Mouse (Mus musculus) cerebellum, adult 11 months (tissue): ENCODE results near the gene Ndufb7.
A peak's percentile ranks its signal among the peaks of the same experiment; 100 is the strongest.
"Not testable (repeated sequence)": the region's sequence is repeated elsewhere in the genome, so short reads cannot be mapped to it uniquely, and the experiment has no call there.

Experiments used
- DNase-seq: peaks from one replicate; pipeline ENCODE4 v3.0.0; 2022

Gene Ndufb7

DNA sequence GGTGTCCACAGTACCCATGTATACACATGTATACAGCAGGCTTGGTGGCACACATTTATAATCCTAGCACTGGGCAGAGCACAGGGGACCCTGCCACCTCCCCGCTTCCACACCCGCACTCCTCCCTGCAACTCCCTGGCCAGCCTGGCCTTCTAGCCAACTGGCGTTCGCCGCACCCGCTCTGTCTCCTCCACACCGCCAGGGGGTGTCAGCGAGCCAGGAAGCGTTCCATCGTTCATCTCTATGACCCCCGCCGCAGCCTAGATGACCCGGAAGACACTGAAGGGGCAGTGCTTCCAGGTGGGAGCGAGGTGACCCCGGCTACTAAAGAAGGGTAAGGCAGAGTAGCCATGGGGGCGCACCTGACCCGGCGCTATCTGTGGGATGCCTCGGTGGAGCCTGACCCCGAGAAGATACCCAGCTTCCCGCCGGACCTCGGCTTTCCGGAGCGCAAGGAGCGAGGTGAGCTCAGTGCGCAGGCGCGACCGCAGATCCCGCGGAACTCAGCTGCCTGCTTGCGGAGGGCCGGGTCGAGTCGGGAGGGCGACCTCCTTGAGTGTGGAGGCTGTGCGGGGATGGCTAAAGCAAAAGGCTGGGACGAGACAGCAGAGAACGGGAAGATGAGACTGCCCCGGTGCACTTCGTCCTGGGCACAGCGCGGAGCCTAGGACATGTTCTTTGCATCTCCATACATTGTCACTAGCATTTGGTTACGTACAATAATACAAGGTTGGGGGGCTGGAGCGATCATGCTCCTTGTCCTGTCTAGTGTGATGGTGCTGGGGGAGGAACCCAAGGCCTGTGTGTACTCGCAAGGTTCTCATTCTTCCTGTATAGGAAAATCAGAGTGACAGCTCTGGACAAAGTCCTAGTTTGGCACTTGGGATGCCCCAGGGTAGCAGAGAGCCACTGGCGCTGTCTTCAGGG lies at the start of gene Ndufb7:
Gene Ndufb7 (plus strand): TSS at position 203 of the 927 bp plus-strand sequence.
- DNase-seq: peak; percentile 97

DNA sequence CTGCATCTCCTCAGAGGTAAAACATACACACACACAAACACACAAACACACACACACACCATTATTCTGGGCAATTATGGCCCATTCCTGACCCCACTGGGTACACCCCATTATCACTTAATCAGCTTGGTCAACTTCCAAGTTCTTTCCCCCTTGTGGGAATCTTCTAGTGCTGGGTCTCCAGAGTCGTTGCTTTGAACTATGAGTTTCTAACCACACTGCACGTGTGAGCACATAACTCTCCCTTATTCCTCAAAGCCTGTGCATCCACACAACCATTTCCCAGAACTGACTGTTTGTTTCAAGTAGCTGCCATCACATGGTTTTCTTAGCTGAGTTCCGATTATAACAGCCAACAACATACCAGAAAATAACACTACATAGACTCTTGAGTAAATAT lies 46.0 kb upstream of the Ndufb7 start:
- no peak for DNase-seq

DNA sequence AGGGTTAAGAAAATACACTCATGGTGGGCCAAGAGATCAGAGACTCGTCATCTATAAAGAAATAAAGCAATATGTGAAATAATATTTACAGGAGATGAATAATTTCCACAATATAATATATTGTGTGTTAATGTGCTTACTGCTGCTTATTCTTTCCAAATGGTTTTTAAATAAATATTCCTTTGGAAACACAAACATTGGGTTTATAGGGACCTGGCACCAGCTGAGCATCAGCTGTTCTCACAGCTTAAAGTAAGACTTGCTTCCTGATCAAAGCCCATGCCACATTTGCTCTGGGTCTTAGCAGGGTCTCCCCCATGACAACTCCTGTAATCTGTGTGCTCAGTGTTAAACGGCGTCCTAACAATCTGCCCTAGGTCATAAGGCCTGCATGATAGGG lies 45.6 kb upstream of the Ndufb7 start:
- DNase-seq: not testable (repeated sequence)

DNA sequence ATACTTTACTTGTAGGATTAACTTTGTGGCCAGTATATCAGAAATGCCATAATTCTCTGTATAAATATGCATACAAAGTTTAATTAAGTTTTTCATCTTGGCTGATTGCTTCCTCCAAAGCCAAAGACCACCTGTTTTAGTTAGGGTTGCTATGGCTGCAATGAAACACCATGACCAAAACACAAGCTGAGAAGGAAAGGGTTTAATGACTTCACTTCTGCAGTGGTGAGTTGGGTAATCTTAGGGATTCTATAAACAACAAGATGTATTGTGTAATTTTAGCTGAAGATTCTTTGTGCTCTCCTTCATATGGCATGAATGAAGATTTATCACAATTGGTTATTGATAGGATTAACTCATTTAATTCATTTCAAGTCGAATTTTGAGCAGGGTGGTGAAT lies 45.2 kb upstream of the Ndufb7 start:
- no peak for DNase-seq

DNA sequence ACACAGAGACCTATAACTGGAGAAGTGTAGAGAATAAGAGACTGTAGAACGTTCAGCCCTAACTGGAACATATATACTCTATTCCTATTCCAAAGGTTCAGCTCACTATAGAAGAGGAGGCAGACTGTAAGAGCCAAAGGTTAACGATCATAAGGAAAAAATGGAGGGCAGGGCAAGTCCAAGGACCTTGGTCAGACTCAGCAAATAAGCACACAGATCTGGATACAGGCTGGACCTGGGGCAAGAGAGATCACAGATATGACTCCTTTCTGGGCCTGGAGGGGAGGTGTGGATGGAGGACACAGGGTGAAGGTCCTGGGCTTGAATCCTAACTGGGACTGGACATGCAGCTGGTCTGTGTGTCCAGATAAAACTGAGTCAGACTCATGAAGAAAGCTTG lies 31.7 kb upstream of the Ndufb7 start:
- no peak for DNase-seq

DNA sequence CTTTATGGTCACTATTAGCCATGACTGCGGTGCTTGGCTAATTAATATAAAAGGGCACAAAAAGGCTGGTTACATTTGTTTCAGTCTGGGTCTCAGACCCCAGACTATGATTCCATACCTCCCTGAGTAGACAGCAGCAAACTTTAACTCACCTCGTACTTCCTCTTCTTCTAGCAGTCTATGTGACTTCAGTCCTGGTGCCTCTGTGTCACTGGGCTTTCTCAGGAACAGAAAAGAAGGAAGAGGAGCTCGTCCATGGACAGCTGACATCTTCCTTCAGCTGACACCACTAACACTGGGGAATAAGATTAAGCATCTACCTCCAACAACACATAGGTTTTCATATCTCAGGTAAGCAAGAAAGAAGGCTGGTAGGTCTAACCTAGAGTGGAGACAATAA lies 30.7 kb upstream of the Ndufb7 start, which contains the start of gene Olfr370:
Gene Olfr370 (plus strand): TSS at position 45 of the 400 bp plus-strand sequence.
- DNase-seq: no peak

DNA sequence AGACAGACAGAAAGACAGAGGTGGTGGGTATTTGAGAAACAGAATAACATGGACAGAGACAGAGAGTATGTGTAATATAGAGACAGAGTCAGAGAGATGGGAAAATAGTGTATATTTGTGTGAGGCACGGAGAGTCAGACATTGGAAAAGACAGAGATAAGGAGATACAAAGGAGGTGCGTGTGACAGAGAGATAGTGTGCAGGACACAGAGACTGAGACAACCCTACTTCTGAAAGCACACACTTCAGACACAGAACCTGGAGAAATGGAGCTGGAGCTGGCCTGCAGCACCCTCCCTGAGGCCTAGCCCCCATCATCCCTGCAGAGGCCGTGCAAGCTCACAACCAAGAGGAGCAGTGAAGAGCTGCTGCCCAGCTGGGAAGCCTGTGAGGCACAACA lies 3.8 kb upstream of the Ndufb7 start:
- DNase-seq: no peak

DNA sequence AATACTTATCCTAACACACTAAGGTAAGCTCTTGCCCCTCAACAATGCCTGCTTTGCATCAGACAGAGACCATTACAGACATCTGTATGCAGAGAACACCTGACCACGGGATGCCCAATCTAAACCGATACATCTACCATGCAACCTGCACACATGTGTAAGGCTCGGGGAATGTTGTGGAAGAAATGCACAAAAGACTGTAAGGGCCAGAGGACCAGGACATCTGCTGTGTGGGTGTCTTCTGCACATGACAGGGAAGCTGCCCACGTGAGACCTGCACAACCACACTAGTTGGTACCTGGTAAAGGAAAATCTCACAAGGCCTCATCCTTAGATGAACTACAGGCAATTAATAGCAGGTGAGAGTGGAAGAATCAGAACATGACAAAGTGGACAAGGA lies 3.2 kb upstream of the Ndufb7 start:
- no peak for DNase-seq

DNA sequence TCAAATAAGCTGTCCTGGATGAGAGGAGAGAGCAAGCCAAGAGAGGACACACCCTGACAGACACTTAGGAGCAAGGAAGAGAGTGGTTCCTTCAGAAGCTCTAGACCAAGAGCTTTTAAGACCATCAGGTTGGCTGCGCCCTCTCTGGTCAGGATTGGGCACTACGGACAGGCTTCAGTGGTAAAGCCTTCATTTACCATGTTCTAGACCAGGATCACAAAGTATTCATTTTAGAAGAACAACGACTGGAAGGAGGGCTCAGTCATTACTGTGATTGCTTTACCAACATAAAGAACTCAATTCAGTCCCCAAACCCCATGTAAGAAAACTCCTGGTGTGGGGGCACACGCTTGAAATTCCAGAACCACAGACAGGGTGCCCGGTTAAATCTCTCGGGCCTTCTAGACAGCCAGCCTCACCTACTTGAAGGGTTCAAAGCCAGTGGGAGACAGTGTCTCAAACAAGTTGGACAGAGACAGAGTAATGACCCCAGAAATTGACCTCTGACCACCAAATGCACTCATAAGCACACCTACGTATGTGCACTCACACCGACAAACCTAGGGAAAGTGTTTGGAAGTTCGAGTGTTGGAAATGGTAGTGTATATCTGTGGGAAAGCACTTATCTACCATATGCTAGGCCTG lies 618 bp upstream of the Ndufb7 start:
- peak; percentile 22 for DNase-seq

DNA sequence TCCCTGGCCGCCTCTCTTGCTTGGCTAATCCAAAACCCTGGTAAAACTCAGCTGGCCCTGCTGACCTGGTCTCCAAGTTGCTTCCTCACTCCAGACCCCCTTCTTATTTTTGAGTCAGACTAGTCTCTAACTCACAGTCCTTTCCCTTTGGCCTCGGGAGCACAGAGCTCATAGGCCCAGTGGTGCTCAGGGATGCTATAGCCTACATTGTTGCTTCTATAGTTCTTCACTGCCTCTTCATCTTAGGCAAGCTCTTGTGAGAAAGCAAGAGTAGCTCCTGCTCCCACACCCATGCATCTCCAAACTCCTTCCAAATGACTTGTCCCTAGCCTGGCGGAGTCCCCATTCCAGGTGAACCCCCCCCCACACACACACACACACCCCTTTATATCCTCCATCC lies 1.2 kb downstream of the Ndufb7 start:
- no peak for DNase-seq

DNA sequence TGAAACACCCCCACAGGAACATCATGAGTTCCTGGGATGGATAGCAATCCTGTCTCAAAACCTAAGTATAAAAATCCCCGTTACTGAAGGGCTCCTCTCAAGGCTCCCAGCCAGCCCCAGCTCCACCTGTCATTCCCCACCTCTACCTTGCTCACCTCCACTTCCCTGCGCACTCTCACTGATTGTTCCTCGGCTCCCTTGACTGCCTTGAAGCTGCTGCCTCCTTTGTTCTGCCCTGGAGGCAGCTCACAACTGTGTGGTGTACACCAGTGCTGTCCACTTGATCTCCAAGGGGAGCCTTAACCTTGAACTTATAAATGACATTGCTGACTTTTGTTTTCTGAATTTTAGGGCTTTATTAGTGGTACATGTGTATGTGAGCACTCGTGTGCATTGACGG lies 1.7 kb downstream of the Ndufb7 start:
- peak; percentile 1 for DNase-seq

DNA sequence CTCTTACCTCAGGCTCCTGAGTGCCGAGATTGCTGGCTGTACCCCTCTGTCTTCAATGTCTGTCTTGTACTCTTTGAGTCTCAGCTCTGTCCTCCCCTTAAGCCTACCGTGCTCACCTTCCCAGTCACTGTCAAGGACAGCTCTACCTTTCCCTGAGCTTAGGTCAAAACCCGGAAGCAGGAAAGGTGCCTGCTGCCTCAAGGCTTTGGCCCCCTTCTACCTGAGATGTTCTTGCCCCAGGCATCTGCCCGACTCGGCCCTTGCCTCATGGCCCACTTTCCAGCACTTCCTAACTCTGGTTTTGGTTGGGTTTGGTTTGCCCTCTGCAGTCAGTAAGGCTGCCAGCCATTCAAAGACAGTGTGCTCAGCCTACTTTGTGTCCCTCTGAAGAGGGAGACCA lies 2.3 kb downstream of the Ndufb7 start:
- peak; percentile 3 for DNase-seq

DNA sequence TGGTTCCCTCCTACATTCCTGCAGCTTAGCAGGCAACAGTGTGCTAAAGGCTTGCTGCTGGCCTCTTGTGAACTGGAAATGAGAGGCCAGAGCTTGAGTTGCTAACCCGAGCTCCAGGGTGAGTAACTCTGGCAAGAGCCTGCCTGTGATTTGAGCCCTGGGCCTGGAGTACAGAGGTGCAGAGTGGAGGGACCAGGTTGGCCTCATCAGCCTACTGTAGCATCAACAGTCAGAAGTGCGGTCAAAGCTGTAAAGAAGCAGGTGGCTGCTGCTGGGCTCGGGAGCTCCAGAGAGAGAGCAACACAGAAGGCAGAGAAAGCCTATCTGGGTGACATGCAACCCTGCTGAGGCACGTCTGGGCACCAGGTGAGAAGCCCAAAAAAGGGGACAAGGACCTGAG lies 2.7 kb downstream of the Ndufb7 start:
- no peak for DNase-seq

DNA sequence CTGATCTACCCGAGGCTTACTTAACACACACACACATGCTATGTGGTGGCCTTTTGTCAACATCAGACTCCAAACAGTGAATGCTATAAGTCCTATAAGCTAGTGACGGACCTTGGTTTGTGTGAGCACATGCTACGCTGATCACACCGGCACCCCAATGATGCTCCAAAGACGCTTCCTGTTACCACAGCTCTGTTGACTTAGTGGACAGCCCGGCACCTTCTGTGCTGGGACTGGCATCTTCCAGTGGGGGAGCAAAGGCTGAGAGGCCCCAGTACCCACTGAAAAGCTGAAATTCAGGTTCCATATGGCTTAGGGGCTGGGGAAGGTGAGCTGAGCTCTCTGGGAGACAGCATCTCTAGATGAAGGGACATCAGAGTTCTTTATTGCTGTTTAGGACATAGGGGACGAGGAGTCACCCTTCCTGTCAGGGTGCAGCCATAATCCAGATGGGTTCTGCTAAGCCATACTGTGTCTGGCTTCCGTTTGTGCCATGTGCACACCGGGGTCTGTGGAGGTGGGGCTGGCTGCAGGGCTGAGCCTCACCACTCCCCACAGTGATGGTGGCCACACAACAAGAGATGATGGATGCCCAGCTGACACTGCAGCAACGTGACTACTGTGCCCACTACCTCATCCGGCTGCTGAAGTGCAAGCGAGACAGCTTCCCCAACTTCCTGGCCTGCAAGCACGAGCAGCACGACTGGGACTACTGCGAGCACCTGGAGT lies 4.0 kb downstream of the Ndufb7 start:
- peak; percentile 6 for DNase-seq

DNA sequence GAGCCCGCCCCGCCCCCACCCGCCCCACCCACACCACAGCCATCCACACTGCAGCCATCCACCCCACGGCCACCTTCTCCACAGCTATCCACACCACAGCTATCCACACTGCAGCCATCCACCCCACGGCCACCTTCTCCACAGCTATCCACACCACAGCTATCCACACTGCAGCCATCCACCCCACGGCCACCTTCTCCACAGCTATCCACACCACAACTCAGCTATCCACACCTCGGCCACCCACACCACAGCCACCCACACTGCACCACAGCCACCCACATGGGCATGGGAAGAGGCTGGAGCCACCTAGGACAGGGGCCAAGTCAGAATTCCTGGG lies 4.5 kb downstream of the Ndufb7 start:
- DNase-seq: peak; percentile 12

DNA sequence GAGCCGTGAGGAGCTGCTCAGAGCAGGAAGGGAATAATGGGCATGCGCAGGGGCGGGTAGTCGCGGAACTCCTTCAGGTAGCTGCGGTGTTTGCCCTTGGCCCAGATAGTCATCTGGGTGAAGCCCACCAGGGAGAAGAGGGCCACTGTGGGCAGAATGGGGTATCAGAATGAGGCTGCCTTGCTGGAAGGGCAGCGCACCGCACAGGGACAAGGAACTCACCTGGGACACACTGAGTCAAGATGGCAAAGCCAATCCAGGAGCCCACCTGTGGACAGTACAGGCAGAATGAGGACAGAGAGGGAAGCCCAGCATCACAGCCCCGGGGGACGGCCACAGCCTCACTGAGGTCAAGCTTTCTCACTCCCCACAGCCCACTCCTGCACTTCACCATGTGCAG lies 5.3 kb downstream of the Ndufb7 start:
- DNase-seq: peak; percentile 5

DNA sequence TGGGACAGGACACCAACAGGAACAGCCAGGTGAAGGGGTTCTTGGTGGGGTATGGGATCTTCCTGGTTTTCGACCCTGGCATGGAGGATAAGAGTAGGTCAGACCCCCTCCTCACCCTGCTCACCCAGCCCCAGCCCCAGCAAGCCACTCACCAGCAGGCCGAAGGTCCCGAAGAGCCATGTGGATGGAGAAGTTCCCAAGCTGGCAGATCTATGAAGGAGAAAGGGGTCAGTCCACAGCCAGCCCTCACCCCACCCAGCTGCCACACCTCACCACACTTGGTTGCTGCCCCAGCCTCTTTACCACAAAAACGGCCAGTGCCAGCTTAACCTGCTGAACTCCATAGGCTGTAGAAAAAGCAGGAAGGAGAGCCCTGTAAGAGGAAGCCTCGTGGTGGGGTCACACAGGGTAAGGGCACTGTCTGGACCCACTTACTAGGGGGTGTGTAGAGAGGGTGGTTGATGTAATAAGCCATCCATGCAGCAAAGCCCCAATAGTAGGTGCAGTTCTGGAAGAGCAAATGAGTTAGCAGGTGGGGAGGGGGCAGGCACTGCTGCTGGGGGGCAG lies 5.9 kb downstream of the Ndufb7 start:
- peak; percentile 3 for DNase-seq

DNA sequence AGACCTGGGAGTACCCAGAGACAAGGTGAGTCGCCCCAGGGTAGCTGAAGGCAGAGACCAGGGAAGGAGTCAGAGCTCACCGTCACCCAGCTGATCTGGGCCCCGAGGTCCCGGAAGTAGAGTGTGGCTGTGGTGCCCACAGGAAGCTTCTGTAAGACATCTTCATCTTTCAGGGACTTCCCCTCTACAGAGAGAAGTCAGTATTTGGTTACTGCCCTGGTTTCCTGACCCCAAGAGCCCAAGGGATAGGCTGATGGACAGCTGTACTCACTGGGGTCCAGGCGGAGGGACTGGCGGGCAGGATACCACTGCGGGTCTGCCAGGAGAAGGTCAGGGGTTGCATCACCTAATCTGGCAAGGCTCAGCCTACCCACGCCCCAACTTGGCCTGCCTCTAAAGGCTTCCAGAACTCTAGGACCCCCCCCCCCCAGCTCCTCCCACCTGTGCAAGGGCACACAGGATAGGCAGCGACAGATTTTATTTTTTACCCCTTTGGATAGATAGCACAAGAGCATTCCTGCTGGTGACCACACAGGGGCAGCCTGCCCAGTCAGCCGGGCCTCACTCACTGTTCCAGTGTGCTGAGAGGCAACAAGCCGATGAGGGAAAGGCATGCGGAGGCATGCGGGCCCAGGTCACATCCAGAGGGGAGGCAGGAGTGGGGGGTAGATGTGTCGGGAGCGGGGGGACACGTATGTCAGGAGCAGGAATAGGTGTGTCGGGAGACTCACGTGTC lies 6.8 kb downstream of the Ndufb7 start:
- DNase-seq: peak; percentile 22

DNA sequence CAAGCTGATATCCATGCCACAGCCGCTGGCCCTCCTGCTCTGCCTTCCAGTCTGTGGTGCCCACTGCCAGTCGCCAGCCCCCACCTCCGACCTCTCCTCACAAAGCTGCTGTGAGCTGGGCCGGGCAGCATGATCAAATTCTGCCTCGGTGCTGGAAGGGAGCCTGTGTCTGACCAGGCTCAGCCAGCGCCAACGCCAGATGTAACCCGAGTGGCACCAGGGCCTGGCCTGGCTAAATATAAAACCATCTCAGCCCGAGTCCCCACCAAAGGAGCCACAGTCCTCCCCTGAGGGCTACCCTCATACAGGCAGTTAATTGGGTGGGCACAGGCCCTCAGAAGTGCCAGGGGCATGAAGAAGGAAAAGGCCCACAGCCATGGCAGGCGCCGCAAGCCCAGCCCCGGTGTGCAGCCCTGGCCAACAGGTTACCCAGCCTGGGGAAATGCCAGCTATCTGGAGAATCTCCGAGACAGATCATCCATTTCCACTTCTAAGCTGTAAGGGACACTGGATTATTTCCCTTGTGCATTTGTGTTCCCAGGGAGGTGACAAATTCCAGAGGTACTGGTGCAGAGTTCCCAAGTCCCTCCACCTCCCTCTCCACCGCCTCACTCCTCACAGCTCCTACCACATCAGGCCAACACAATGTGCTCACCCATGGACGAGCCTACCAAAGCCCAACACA lies 8.3 kb downstream of the Ndufb7 start:
- peak; percentile 28 for DNase-seq

DNA sequence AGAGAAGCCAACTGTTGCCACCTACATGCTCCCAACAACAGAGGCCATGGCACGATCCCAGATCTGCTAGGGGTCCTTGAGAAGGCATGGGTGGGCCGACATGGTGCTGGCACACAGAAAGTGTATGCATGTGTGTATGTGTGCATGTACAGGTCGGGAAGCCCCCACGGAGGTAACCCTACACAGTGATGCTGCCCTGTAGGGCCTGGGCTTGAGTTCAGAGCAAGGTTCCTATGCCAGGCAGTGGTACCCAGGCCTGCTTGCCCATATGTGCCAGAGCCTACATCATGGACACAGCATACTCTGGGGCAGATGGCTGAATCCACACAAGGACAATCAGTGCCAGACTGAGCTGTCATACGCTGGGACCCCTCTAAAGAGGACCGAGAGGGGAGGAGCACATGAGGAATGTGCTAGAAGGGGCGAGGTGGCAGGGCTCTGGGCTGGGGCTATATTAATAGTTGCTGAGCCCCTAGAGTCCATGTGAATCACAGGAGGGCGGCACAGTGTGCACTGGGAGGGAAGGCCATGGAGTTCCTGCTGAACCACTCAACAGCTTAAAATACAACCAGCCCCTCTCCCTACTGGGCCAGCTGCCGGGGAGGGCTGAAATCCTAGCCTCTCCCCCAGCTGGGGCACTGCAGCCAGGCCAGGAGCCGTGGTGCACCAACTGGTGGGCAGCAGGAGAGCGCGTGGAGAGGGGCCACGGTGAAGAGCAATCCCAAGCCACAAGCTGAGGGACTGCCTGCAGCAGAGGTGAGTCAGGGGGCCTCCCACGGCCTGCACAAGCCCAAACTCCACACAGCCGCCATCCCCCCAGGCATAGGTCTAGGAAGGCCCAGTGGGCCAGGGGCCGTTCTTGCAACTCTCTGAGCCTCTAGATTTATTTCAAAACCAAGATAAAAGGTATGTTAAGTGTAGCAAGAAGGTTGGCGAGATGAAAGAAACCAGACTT lies 9.4 kb downstream of the Ndufb7 start:
- DNase-seq: peak; percentile 18

DNA sequence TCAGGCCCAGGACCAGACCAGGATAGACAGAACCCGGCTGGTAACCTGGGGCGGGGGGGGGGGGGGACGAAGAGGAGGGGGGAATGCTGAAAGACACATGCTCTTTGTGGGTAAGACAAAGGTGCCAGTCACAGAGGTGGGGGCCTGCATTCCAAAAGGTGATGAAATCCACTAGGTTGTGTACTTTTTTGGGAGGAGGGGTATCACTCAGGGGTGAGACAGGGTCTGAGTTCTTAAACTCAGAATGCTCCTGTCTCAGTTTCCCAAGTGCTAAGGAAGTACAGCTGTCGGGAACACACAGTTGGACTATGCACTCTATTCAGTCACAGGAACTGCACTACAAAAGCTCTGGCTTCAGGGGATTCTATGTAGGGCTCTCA lies 10.0 kb downstream of the Ndufb7 start:
- no peak for DNase-seq
